Mouse (Mus musculus) ZHBTc4 (cell line): ENCODE data around the gene Mrps34.
"Not testable (repeated sequence)": the region's sequence is repeated elsewhere in the genome, so short reads cannot be mapped to it uniquely, and the experiment has no call there.

Experiments
- DNase-seq: peaks from one replicate; pipeline ENCODE4 v3.0.0-alpha.2; 2011; ENCODE audit warnings: low read depth, low spot score

Gene Mrps34

DNA sequence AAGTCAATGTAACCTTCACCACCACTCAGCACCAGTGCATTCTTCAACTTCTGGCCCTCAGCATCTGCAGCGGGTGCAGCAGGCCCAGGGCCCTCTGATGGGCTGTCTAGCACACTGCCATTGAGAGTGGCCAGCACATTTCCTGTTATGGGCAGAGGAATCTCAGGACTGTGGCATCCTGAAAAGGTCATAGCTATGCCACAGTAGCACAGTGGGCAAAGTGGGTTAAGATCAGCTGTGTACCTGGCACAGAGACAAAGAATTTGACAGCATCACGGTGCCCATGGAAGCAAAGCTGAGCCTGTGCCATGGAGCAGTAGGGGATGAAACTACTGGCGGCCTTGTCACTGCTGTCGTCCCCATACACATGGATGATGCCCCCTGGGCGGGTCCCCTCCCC lies 4.2 kb downstream of the Mrps34 start:
- DNase-seq, result no peak

DNA sequence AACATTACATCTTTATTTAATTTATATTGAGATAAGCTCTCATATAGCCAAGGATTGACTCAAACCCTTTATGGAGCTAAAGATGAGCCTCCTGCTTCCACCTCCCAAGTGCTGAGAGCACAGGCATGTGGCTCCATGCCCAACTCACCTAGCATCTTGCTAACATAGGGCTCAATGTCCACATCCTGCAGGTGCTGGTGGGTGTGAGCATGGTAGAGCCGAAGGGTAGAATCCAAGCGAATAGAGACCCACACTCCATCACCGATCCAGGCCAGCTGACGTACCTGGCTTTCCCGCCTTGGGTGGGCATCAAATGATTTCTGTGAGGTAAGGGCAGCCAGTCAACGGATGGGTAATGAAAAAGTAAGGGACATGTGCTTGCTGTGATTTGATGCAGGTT lies 5.1 kb downstream of the Mrps34 start:
- DNase-seq, result no peak

- DNase-seq, result no peak
Measured at GRCm38 (mm10) chr17:24902124-24902523, 7.2 kb downstream of the Mrps34 start.

GRCm38 (mm10) chr17:24902671-24903474 lies 8.0 kb downstream of the Mrps34 start:
- peak; percentile 72 for DNase-seq

- peak; percentile 59 for DNase-seq
Measured at GRCm38 (mm10) chr17:24903767-24904166, 8.9 kb downstream of the Mrps34 start.

GRCm38 (mm10) chr17:24907591-24907990 lies 12.7 kb downstream of the Mrps34 start:
- no peak for DNase-seq

GRCm38 (mm10) chr17:24913984-24914383 lies 19.1 kb downstream of the Mrps34 start:
- DNase-seq, result no peak

DNA sequence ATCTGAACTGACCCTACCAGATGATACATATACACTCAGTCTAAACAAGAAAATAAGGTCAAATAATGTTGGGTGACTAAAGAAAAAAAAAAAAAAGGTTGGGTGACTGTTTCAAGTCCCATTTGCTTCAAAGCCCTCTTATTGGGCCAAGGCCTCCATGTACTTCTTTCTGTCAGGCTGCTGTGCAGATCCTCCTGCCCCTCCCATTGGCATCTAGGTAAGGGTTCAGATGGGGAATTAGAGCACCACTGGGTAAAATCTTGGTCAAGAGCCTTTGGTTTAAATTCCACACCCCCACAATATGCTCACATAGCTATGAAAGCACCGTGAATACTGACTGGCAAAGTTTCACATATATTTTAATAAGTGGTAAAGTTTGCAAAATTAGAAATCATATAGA lies 28.3 kb downstream of the Mrps34 start:
- no peak for DNase-seq

GRCm38 (mm10) chr17:24929506-24929905 lies 34.6 kb downstream of the Mrps34 start:
- no peak for DNase-seq

- no peak for DNase-seq
Measured at GRCm38 (mm10) chr17:24932431-24932830, 37.5 kb downstream of the Mrps34 start.

DNA sequence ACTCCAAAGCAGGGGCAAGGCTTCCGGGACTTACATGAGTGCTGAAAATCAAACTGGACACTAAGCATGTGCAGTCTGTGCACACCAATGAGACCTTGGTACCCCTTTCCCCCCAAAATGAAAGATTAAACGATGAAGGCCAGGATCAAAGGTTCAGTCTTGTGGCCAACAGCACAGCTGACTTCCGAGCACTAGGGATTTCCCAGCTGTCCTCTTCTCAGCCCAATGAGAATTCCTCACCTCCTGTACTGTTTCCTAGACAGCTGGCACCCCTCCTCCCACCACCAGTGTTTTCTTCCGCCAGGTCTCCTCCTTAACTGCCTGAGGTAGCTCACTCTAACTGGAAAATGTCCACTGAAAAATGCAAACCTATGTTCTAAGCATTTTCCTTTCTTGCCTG lies 38.2 kb downstream of the Mrps34 start:
- DNase-seq, result no peak

DNA sequence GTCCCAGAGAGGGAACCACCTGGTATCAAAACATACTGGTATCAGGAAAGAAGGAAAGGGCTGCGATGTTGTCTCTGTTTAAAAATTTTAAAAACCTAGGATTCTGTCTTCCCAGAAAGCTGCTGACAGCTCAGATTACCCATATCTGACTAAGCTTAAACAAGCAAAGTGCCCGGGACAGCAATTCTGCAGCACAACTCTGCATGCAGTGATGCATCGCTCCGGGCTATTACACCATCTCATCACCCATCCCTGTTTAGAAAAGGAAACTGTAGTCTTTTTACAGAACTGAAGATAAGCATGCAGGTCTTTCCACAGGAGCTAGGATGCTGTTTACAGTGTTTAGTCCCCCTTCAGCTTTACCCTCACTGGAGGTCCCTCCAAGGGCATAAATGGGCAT lies 40.0 kb downstream of the Mrps34 start:
- no peak for DNase-seq

DNA sequence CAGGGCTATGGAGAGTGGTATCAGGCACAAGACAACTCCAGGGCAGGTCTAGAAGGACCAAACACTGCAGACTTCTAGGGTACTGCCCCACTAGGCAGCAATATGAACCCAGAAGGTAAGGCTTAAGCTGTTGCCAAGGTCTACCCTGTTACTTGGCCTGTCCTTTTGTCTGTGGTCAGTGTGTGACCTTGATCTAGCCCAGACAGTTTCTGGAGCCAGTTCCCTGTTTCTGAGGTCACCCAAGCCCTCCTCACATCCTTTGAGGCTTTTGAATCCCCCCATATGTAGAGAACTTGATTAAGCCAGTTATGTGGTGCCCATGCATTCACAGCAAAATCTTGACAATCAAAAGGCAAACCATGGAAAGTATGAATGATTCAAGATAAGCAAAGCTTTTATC lies 40.8 kb downstream of the Mrps34 start:
- no peak for DNase-seq

- DNase-seq, result peak; percentile 97
Measured at GRCm38 (mm10) chr17:24936259-24937237, 41.6 kb downstream of the Mrps34 start, which contains the start of gene Mapk8ip3. TSS of gene Mapk8ip3 (minus strand) at chr17:24936977.

- no peak for DNase-seq
Measured at GRCm38 (mm10) chr17:24937266-24937665, 42.4 kb downstream of the Mrps34 start.

DNA sequence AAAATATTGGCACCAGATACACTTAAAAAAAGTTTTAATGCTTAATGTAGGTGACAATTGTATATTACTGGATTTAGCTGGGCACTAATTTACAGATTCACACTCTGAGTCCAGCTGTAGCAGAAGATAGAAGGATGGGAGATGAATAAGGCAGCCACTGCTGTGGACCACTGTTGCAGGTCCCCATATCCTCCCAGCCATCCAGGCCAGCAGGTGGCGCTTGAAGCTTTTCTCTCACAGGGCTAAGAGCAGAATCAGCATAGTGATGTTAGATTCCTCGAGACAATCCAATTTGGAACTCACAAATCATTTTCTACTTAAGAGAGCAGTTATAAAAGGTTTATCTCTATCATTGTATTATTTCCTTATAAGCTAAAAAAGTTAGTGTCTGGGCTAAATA lies 47.5 kb downstream of the Mrps34 start:
- DNase-seq, result peak; percentile 55

DNA sequence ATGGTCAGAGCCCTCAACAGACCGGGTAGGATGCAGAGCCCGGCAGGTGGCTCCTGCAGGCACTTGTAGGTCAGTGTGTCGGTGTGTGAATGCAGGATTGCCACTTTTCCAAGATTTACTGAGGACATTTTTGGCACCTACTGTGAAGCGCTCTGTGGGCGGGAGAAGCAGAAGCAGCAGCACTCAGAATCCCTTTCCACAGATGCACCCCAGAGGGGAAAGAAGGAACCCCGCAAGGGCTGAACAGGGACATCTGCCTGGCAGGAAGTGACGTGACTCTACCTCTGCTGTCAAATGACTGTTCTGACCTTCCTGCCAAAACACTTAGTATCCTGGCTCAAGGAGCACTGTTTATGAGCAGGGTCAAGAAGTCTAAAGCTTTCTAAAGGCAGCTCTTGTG lies 48.1 kb downstream of the Mrps34 start:
- DNase-seq, result no peak

DNA sequence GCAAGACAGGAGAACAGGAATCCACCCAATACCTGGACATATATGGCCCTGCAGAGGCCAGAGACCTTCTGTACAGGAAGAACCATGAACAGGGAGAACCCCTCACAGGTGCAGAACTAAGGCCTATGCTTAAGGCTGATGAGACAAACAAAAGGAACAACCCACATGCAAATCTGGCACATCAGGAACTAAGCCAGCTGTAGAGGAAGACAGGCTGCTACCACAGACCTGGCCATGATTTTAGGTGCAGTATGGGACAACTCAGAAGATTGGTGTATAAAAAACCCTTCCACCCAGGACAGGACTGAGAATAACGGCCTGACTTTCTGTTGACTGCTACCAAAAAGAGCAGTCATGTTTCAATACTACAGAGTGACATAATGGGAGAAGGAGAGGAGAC lies 48.7 kb downstream of the Mrps34 start:
- not testable (repeated sequence) for DNase-seq
